Mouse (Mus musculus) lung, embryonic 16.5 days (tissue): ENCODE results near the gene Trappc6a. TPM values are rescaled to one million over a fixed set of nuclear protein-coding genes. Genes with fewer than 3 reads are reported as not detected.

Experiments
- ATAC-seq: fragments of 200-750 bp; cut with Nextera tagmentation; 2 replicates; pipeline ENCODE4 v1.8.0; 2017; ENCODE audit warnings: low read depth, mild to moderate bottlenecking, moderate library complexity
- H3K27ac ChIP-seq: fragments of 300-500 bp; sonication (generic); 2 replicates; pipeline ENCODE4 v1.5.1; 2014; ENCODE audit warnings: mild to moderate bottlenecking, control low read depth, low read length
- H3K27me3 ChIP-seq: fragments of 300-500 bp; sonication (generic); 2 replicates; pipeline ENCODE4 v1.6.1; 2014; ENCODE audit warnings: low read depth, low read length, mixed read lengths; ENCODE audit not compliant: control insufficient read depth, insufficient read depth
- H3K36me3 ChIP-seq: fragments of 300-500 bp; sonication (generic); 2 replicates; pipeline ENCODE4 v1.6.1; 2014; ENCODE audit warnings: low read length; ENCODE audit not compliant: control insufficient read depth, insufficient read depth
- H3K4me1 ChIP-seq: fragments of 300-500 bp; sonication (generic); replicated peaks from 2 replicates; pipeline ENCODE4 v1.6.1; 2014; ENCODE audit warnings: low read length, mixed read lengths; ENCODE audit not compliant: control insufficient read depth, insufficient read depth
- H3K4me2 ChIP-seq: fragments of 300-500 bp; sonication (generic); 2 replicates; pipeline ENCODE4 v1.6.1; 2014; ENCODE audit warnings: low read depth, low read length, control low read depth
- H3K4me3 ChIP-seq: fragments of 300-500 bp; sonication (generic); 2 replicates; pipeline ENCODE4 v1.5.1; 2014; ENCODE audit warnings: mild to moderate bottlenecking, low read length, control low read depth
- H3K9ac ChIP-seq: fragments of 300-500 bp; sonication (generic); 2 replicates; pipeline ENCODE4 v1.6.1; 2014; ENCODE audit warnings: low read length, control low read depth
- H3K9me3 ChIP-seq: fragments of 300-500 bp; sonication (generic); 2 replicates; pipeline ENCODE4 v1.6.1; 2016; ENCODE audit warnings: low read length; ENCODE audit not compliant: control insufficient read depth
- WGBS: fragments of 180-500 bp; shearing (Covaris S2); extraction: QIAGEN DNeasy Blood & Tissue Kit; methylation state at CpG from one replicate; pipeline ENCODE4 v1.1.7; 2014; 5-methylcytosine and 5-hydroxymethylcytosine counted together
- polyA plus RNA-seq: library from polyadenylated mRNA; unstranded; fragments of >200 nt; fragmentation: Nextera tagmentation; extraction: Ambion mirVana; gene quantifications from 2 replicates; pipeline ENCODE4 v1.2.1, GENCODE M21; 2015

Gene Trappc6a
- polyA plus RNA-seq, 1 experiment from 2014 or later = 104 TPM

DNA sequence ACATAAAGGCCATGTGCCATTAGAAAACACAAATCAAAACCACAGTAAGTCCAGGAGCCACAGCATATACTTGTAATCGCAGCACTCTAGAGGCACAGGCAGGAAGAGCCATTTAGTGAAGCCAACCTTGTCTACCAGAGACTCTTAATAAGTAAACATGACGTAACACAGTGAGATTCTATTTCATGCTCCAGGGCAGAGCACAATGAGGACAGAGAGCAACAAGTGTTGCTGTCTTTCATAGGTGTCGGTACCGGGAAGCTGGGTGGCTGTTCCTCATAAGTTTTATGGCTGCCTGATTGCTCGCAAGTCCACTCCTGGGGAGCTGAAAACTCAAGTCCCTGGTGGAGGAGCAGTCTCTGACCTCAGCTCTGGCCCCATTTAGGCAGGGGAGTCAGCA is 43.4 kb downstream of the Trappc6a start:
- H3K4me3 ChIP-seq = no peak overlapping the region
- H3K27ac ChIP-seq = no peak overlapping the region
- no peaks in the 10 kb centered on the region for H3K9me3 ChIP-seq
- no peak overlapping the region for H3K9ac ChIP-seq
- ATAC-seq = no peak
- peaks cover 16% of the 10 kb centered on the region for H3K4me1 ChIP-seq
- peaks cover 9% of the 10 kb centered on the region; the same call in 1 of the 2 replicates for H3K36me3 ChIP-seq
- no peak overlapping the region for H3K4me2 ChIP-seq
- 83% methylated on average over 5 of the region's 5 CpGs for WGBS
- H3K27me3 ChIP-seq = no peaks in the 10 kb centered on the region

DNA sequence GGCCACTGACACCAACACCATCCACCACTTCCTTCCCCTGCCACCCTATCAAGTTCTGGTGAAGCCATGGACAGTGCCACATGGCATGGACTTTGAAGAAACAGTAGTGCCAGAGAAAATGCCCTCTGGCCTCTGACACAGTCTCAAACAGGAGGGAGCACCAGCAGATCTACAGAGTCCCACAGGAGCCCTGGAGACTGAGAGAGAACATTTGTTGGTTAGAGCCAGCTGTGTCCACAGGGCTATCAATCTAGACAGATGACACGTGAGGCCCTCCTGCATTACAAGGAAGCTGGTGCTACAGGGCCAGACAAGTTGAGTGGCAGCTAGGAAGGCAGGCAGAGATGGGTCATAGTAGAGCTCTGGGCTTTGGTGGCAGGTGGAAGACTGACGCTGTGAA is 44.2 kb downstream of the Trappc6a start:
- Histone ChIP-seq H3K4me2 (no peak overlapping the region), H3K9me3 (no peaks in the 10 kb centered on the region), H3K36me3 (peaks cover 9% of the 10 kb centered on the region; the same call in 1 of the 2 replicates), H3K27me3 (no peaks in the 10 kb centered on the region), H3K4me3 (no peak overlapping the region), H3K4me1 (peaks cover 10% of the 10 kb centered on the region), H3K9ac (no peak overlapping the region), H3K27ac (no peak overlapping the region)
- 37% methylated on average over 2 of the region's 2 CpGs for WGBS
- no peak for ATAC-seq

DNA sequence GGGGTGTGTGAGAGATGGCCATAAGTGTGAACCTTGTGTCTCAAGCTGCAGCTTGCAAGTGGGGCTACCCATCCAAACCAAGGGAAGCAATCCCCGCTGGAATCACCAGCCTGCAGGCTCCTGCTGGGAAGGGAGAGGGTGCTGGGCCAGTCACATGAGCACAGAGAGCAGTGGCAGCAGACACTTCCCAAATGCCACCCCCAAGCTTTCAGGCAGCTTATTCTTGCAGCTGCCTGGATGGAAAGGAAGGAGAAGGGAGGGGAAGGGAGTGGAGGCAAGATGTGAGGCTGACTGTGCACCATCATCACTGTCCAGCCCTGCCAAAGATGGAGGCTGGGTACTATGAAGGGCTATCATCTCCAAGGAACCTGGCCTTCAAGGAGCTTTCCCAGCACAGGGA is 46.0 kb downstream of the Trappc6a start:
- no peaks in the 10 kb centered on the region for H3K27me3 ChIP-seq
- peaks cover 15% of the 10 kb centered on the region for H3K4me1 ChIP-seq
- no peak overlapping the region for H3K9ac ChIP-seq
- ATAC-seq = no peak
- H3K27ac ChIP-seq = no peak overlapping the region
- H3K4me3 ChIP-seq = no peak overlapping the region
- 87% methylated on average over 1 of the region's 1 CpGs for WGBS
- no peaks in the 10 kb centered on the region for H3K9me3 ChIP-seq
- no peak overlapping the region for H3K4me2 ChIP-seq
- peaks cover 9% of the 10 kb centered on the region; the same call in 1 of the 2 replicates for H3K36me3 ChIP-seq

DNA sequence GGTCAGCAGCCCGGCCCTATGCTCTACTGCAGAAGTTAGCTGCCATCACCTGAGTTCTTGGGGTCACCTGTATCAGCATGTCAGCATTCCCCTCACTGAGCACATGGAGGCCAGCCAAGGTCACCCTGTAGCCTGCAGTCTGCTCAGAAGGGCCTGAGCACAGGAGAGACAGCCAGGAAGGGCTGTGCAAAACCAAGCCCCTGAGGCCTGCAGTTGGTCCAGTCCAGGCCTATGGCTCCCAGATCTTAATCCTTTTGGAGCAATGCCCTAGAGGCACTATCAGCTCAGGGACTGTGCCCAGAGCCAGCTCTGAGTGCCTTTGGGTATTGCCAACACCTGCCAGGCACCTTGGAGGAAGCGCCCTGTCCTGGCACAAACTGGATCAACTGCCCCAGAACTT is 48.9 kb downstream of the Trappc6a start:
- peaks cover 9% of the 10 kb centered on the region; the same call in 1 of the 2 replicates for H3K36me3 ChIP-seq
- no peak overlapping the region for H3K4me3 ChIP-seq
- H3K27me3 ChIP-seq = no peaks in the 10 kb centered on the region
- H3K27ac ChIP-seq = no peak overlapping the region
- WGBS = 81% methylated on average over 2 of the region's 2 CpGs
- no peak overlapping the region for H3K9ac ChIP-seq
- H3K4me1 ChIP-seq = peaks cover 33% of the 10 kb centered on the region
- no peak overlapping the region for H3K4me2 ChIP-seq
- ATAC-seq = no peak
- no peaks in the 10 kb centered on the region for H3K9me3 ChIP-seq

DNA sequence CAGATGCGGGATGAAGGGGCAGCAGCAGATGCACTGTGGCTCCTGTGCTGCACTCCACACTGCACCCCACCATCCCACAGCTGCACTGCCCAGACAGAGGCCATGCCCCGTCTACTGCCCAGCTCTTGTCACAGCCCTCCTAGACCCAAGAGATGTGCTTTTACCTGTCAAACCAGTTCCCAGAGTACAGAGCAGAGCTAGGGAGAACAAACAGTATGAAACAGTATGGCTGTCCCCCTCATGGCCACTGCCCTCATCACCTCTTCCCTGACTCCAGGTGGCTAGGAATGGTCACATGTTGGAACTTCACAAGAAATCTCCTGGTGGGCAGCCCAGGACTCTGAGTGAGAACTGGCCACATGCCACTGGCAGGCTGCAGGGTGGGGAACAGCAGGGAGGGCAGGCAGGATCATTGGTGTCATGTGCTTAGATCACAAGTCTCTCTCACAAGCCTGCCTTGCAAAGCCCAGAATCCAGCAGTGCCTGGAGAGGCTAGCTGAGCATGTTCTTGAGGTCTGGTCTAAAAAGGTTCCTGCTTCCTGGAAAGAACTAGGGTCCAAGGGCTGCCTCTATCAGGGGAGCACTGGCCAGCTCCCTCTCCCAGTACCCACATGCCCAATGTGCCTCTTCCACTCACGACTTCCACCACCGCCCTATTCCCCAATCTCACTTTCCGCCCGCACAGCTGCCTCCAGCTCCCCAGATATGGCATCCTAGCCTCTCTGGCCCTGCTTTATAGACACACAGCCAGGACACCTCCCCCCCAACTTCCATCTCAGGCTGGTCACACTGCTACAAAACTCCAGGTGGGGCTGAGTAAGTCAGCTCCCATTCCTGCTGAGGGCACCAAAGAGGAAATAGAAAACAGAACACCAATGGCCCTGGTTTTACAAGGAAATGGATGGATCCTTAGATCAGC is 50.0 kb downstream of the Trappc6a start:
- H3K9ac ChIP-seq = peak overlapping the region; percentile 5; the same call in 1 of the 2 replicates

DNA sequence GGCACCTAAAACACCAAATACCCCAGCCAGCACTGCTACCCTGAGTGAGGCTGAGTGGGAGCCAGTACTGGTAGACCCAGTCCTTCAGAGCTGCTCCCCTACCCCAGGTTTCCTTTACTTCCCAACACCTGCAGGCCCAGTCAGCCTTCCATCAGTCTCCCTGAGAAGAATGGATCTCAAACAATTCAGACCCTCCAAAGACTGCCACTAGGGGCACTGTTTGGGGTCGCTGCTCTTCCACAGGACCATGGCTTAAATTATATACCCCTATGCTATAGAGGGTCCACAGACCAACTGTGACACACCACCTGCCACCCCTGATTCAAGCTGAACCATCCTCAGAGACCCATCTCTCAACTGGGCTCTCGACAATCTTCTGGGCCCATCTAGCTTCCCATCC is 50.8 kb downstream of the Trappc6a start:
- H3K9ac ChIP-seq = no peak overlapping the region; the same call in 1 of the 2 replicates
- no peak overlapping the region for H3K4me3 ChIP-seq
- H3K4me2 ChIP-seq = no peak overlapping the region
- no peaks in the 10 kb centered on the region for H3K9me3 ChIP-seq
- WGBS = 32% methylated on average over 2 of the region's 2 CpGs
- no peak overlapping the region for H3K27ac ChIP-seq
- H3K27me3 ChIP-seq = no peaks in the 10 kb centered on the region
- 0 out of 2 replicates have a peak, but pooled peaks cover 2% of the 10 kb centered on the region for H3K36me3 ChIP-seq
- no peak for ATAC-seq
- peaks cover 36% of the 10 kb centered on the region for H3K4me1 ChIP-seq

More for the DNA sequence above, 50.0 kb downstream of the Trappc6a start:
- 0 out of 2 replicates have a peak, but pooled peaks have one; percentile 24 for ATAC-seq
- Histone ChIP-seq H3K27me3 (no peaks in the 10 kb centered on the region), H3K4me3 (no peak overlapping the region), H3K27ac (no peak overlapping the region), H3K4me2 (no peak overlapping the region), H3K4me1 (peaks cover 36% of the 10 kb centered on the region), H3K9me3 (no peaks in the 10 kb centered on the region), H3K36me3 (peaks cover 7% of the 10 kb centered on the region; the same call in 1 of the 2 replicates)
- WGBS = 84% methylated on average over 6 of the region's 6 CpGs

DNA sequence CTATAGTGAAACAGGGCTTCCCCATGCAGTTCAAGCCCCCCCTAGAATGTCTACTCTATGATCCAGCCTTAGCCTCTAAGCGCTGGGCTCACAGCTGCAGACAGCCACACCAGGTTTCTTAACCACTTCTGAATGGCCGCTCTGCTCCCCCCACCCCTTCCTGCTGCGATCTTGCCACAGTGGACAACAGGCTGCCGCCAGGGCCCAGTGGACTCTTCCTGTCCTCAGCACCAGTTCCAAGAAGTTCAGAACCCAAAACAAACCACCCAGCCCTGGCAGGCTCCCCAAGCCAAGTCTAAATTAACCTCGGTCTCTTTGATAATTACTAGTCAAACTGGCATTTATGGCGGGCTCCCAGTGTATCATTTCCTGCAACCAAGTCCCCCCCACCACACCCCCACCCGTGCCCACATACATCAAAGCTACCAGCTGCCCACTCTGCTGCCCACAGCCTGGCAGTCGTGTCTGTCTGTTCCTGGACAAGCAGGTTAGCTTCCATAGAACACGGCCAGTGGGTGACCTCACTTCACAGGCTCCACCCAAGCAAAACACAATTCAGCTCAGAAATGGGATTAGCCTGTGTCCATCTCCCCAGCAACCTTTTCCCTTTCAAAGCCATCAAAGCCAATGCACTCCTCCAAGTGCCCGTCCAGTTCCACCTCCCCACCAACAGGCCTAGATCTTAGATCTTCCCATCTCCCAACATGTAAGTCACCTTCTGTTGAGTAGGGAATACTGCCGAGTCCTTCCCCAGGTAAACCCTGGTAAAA is 52.5 kb downstream of the Trappc6a start:
- Histone ChIP-seq H3K27ac (no peak overlapping the region; the same call in 1 of the 2 replicates), H3K4me2 (peak overlapping the region; percentile 72), H3K9me3 (no peaks in the 10 kb centered on the region; the same call in 1 of the 2 replicates), H3K4me3 (peak overlapping the region; percentile 96), H3K9ac (peak overlapping the region; percentile 95), H3K4me1 (peaks cover 36% of the 10 kb centered on the region), H3K36me3 (peaks cover 13% of the 10 kb centered on the region), H3K27me3 (no peaks in the 10 kb centered on the region)
- 15% methylated on average over 11 of the region's 11 CpGs for WGBS
- no peak for ATAC-seq

DNA sequence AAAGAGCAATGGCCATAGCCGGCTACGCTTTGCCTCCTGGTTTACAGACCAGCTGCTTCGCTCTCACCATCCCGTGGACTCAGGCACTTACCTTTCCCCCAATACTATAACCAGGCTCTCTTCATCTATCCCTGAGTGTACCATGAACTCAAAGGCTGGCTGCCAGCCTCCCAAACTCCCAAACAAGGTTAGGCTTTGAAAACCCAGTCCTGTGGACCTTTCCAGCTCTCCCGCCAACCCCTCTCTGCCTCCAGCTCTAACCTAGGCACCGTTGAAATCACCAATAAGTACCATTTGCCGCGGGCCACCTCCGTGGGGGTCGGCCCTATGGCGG is 53.2 kb downstream of the Trappc6a start:
- Histone ChIP-seq H3K9me3 (no peaks in the 10 kb centered on the region; the same call in 1 of the 2 replicates), H3K4me3 (peak overlapping the region; percentile 96), H3K36me3 (peaks cover 13% of the 10 kb centered on the region), H3K4me2 (peak overlapping the region; percentile 72), H3K27me3 (no peaks in the 10 kb centered on the region), H3K27ac (peak overlapping the region; percentile 88), H3K4me1 (peaks cover 36% of the 10 kb centered on the region), H3K9ac (peak overlapping the region; percentile 95)
- ATAC-seq = peak; percentile 5; the same call in 1 of the 2 replicates
- 0% methylated on average over 11 of the region's 11 CpGs for WGBS
